ENCODE assay signal across 8 mouse cellular contexts in the genomic region with DNA sequence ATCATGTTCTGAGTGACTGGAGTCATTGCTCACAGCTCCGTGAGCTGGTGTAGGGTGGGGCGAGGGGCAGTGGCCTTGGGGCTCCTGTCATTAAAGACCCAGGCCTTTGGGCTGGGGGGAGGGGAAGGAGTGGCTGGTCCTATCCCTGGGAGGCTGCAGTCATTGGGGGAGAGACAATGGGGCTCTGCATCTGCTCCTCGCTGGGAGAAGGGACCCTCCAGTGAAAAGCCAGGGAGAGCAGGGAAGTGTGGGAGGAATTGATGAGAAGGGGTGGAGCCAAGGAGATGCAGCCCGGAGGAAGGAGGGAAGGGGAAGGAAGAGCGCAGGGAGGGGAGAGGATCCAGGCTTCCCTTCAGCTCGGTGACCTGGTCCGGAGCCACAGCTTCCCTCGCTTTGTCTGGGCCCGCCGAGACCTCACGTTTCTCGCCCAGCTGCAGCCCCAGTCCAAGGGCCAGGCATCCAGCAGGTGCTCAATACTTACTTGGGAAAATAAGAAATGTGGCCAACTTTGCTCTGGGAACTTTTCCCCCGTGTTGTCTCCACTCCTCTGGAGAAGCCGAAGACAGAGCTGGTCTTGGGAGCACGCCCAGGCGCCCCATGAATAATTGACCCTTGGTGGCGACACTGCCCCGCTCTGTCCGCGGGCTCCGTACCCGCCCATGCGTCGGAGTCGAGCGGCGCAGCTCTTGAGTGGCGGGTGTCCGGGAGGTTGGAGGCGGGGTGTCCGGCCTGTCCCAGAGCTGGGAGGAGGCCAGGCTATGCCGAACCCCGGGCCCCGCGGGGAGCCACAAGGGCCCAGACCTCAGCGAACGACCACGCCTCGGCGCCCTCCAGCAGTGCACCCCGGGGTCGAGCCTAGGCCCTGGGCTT. TPM values are rescaled to one million over a fixed set of nuclear protein-coding genes. Genes with fewer than 3 reads are reported as not detected.
DNase-seq lines count a peak whose midpoint lies in the region; ATAC-seq and TF ChIP-seq lines count a peak whose summit lies in the region.

Gene Zfp710, plus strand, starts transcription at position 294 of the 870 bp plus-strand sequence.

- TF ChIP-seq CTCF in MEL (IDR thresholded peaks at IDR 0.05 in 2 of 3, conservative IDR thresholded peaks at IDR 0.05 in 1 of 3; ENCODE audit: control insufficient read depth in 1 of 3, insufficient read depth in 1 of 3, low read depth in 2 of 3, low read length in 3 of 3, poor library complexity in 1 of 3, severe bottlenecking in 1 of 3) = no peak

- H3K4me3 ChIP-seq in MEL (ENCODE audit: control insufficient read depth in 1 of 2, insufficient read depth in 1 of 2, low read depth in 2 of 2, low read length in 2 of 2) = peak within 1 kb of the TSS; percentile 75 to 79; a peak in 3 of 4 replicates

- peak; percentile 53 for ATAC-seq in frontal cortex, adult (ENCODE audit: low TSS enrichment)

- H3K36me3 ChIP-seq in MEL (ENCODE audit: control insufficient read depth in 1 of 2, insufficient read depth in 2 of 2, low read length in 2 of 2) = peaks cover 0 to 6% of the 10 kb centered on the region in 2 experiments; a peak in 2 of 4 replicates

- H3K9me3 ChIP-seq in MEL (replicated peaks; ENCODE audit: insufficient read depth, low read length) = no peaks in the 10 kb centered on the region

- no peak for DNase-seq in MEL (ENCODE audit: low read depth, low spot score)
- peak; percentile 77 for DNase-seq in cerebellum, adult 9-11 months
- peak; percentile 90 for DNase-seq in heart, postnatal 4 days
- DNase-seq in layer of hippocampus, adult 9-11 months = peak; percentile 88
- peak; percentile 94 for DNase-seq in lung, postnatal 10 days
- DNase-seq in ovary, postnatal 10 days (ENCODE audit: low spot score) = peak; percentile 77
- peak; percentile 12 for DNase-seq in thymus, postnatal 25 days

- H3K4me1 ChIP-seq in MEL (ENCODE audit: control insufficient read depth in 1 of 2, insufficient read depth in 2 of 2, low read length in 2 of 2) = peaks cover 4 to 9% of the 10 kb centered on the region in 2 experiments

- no peak for TF ChIP-seq RAD21 in MEL (IDR thresholded peaks at IDR 0.05; ENCODE audit: low read depth, low read length)

- H3K9ac ChIP-seq in MEL (ENCODE audit: control insufficient read depth, low read depth, low read length, poor library complexity, severe bottlenecking) = peak within 1 kb of the TSS; percentile 98

- no peak for TF ChIP-seq POLR2A in MEL (IDR thresholded peaks at IDR 0.05; ENCODE audit: control insufficient read depth in 1 of 2, insufficient read depth in 1 of 2, low read depth in 1 of 2, low read length in 2 of 2, poor library complexity in 1 of 2)

- no peak within 1 kb of the TSS for H3K27ac ChIP-seq in MEL (ENCODE audit: control insufficient read depth, low read depth, low read length)

- H3K27me3 ChIP-seq in MEL (ENCODE audit: control insufficient read depth in 1 of 2, insufficient read depth in 2 of 2, low read length in 2 of 2) = no peaks in the 10 kb centered on the region

- H3K79me2 ChIP-seq in MEL (ENCODE audit: control insufficient read depth, insufficient read depth, low read length, poor library complexity) = peaks cover 26% of the 10 kb centered on the region

- TF ChIP-seq EP300 in MEL (IDR thresholded peaks at IDR 0.05; ENCODE audit: low read depth in 1 of 2, low read length in 2 of 2) = no peak

TF ChIP-seq in MEL, 35 proteins besides CTCF, POLR2A, EP300 and RAD21:
- TF ChIP-seq JUND (IDR thresholded peaks at IDR 0.05; ENCODE audit: low read depth, low read length) = no peak
- no peak for TF ChIP-seq HCFC1 (IDR thresholded peaks at IDR 0.05; ENCODE audit: low read depth, low read length)
- no peak for TF ChIP-seq TBP (IDR thresholded peaks at IDR 0.05; ENCODE audit: low read depth, low read length)
- no peak for TF ChIP-seq UBTF (IDR thresholded peaks at IDR 0.05; ENCODE audit: borderline replicate concordance, insufficient read depth, low read depth, low read length)
- no peak for TF ChIP-seq RCOR1 (IDR thresholded peaks at IDR 0.05; ENCODE audit: low read depth, low read length)
TF ChIP-seq in MEL: peak in this region for 0.

RNA-seq across cellular contexts. Expression of gene Zfp710, which starts in this region (rescaled TPM):
- total RNA-seq in MEL (2012; rRNA removed) = 11.8 and 14.8 TPM in 2 replicates
- 10 to 100 TPM in 1 of 2 experiments, not detected in 1; 19.1 TPM for polyA plus RNA-seq in MEL (2012; ENCODE audit: insufficient read depth in 1 of 2, insufficient read length in 2 of 2, low read depth in 1 of 2, low replicate concordance in 2 of 2, missing spikeins in 1 of 2)
- 10 to 100 TPM; 20.3 to 20.7 TPM for total RNA-seq in heart, postnatal 4 days (2021)
